Mouse (Mus musculus): ENCODE results near the gene Atxn7l2.

Gene Atxn7l2

GRCm38 (mm10) chr3:108178756-108179715 is 31.7 kb downstream of the Atxn7l2 start:
- DNase-seq (ENCODE audit: low spot score), result no peak

DNA sequence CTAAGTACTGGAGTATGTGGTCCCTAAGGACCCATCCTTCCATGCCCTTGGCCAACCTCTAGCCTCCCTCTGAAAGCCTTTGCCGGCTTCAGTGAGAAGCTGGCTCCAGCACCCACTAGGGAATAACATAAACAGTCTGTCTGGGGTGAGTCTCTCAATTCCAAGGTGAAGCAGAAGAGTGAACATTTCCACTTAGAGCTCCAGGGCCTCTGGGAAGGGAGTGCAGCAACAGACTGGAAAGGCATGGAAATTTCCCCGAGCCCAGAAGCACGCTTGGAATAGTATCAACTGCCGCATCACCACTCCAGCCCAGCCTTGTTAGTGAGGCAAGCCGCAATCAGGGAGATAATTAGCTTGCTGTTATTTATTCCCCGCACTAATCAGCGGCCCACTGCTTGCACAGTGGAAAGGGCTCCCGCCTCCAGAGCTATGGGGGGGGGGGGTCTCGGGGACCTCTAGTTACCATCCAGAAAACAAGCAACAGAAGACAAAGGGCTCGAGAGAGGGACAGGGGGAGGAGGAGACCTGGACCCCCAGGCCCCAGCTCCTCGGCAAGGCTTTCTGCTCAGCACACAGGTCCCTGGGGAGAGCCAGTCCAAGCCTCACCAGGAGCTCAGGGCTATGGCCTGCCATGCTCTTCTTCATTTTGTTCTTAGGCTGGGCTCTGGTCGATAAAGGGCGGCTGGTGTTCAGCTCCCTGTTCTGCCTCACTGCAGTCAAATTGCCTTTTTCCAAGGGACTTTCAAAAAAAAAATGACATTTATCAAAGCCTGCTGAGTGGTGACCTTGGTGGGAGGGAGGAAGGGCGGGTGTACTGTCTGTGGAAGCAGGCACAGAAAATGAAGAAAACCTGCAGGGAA is 35.8 kb downstream of the Atxn7l2 start:
- no peak for DNase-seq (ENCODE audit: low spot score)

- peak; percentile 30 for DNase-seq (ENCODE audit: low spot score)
Measured at GRCm38 (mm10) chr3:108169199-108169598, 41.5 kb downstream of the Atxn7l2 start.

GRCm38 (mm10) chr3:108167499-108167898 is 43.2 kb downstream of the Atxn7l2 start:
- peak; percentile 39 for DNase-seq (ENCODE audit: low spot score)

GRCm38 (mm10) chr3:108166486-108167211 is 44.1 kb downstream of the Atxn7l2 start:
- DNase-seq (ENCODE audit: low spot score), result peak; percentile 83

GRCm38 (mm10) chr3:108165532-108166315 is 45.0 kb downstream of the Atxn7l2 start:
- DNase-seq (ENCODE audit: low spot score), result peak; percentile 68

DNA sequence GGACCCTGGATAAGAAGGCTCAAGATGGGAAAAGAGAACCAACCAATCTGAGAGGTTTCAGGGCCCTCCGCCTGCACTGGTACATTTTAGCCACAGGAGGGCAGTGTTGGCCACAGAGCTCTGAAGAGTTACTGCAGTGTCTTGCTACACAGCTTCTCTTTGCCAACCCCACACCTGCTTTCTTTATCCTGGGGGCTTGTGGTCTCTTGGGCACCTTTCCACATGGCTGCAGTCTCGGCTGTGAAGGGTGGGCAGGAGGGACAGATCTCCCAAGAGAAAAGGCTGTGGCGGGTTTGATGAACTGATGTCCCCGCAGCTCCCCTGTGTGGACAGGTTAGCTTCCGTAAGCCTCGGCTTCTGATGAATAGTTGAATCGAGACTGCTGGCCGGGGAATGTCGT is 45.9 kb downstream of the Atxn7l2 start:
- DNase-seq (ENCODE audit: low spot score), result peak; percentile 95

DNA sequence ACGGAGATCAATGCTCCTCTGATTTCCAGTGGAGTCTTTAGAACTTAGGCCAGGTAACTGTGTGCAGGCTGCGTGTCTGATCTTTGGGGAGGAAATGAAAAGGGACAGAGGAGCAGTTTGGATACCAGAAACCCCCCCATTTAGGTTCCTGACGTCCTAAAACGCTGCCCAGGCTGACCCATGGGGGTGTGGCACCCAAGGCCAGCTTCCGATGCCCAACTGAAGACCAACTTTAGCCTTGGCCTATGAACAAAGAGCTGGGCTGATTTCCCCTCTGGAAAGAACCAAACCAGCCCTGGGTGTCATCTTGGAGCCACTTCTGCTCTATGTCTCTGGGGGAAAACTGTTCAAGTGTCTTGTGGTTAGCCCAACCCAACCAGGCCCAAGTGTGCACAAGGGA is 46.6 kb downstream of the Atxn7l2 start:
- no peak for DNase-seq (ENCODE audit: low spot score)

GRCm38 (mm10) chr3:108158383-108159037 is 52.2 kb downstream of the Atxn7l2 start:
- DNase-seq (ENCODE audit: low spot score), result no peak

DNA sequence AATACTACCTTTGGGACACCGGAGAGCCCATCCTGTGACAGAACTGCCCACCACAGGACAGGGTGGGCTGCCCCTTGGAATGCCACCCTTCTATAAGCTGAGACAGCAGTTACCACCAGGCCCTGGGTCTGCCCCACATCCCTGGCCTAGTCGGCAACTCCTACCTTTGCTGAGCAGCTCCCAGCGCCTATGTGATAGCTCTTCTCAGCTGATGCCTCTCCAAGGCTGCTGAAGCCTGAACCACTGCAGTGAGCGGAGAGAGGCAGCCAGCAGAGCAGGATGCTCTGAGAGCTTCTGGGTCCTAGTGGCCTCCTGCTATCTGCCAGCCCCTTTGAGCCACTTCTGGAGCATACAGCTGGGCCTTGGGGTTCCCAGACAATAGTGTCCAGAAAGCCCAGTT is 56.1 kb downstream of the Atxn7l2 start, which contains the start of gene Gpr61:
Gene Gpr61 (minus strand): TSS at position 227 of the 400 bp plus-strand sequence.
- no peak for DNase-seq (ENCODE audit: low spot score)

GRCm38 (mm10) chr3:108152290-108152689 is 58.4 kb downstream of the Atxn7l2 start:
- DNase-seq (ENCODE audit: low spot score), result no peak

Data from embryo, embryonic 10.5 days (tissue).